Mouse (Mus musculus): ENCODE measurements around the gene Mei1.

The Mei1 gene

DNA sequence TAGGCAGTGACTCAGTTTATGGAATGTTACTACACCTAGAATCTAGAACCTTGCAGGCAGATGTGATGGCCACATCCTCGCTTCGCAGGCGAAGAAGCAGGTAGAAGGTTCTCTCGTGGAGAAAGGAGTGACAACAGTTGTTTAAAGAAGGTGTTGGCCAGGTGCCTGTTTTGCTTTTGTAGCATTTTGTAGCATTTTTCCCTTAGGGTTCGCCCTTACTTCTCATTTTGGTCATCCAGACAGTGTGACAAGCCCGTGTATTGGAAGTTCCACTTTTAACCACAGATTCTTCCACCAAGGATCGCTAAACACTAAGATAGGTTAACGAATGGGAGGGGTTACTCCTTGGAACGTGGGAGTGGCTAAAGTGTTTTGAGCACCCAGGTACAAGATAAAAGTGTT is 78.7 kb downstream of the Mei1 start:
- H3K4me1 ChIP-seq (replicated peaks; ENCODE audit: low read depth, low read length), result peaks cover 85% of the 10 kb centered on the region
- H3K9me3 ChIP-seq (ENCODE audit: low read length), result peaks cover 4% of the 10 kb centered on the region; the same call in 1 of the 2 replicates
- peak overlapping the region; percentile 96 for H3K4me3 ChIP-seq (replicated peaks; ENCODE audit: low read length)
- no peaks in the 10 kb centered on the region for H3K27me3 ChIP-seq (ENCODE audit: insufficient read depth, low read length)
- TF ChIP-seq POU5F1 (IDR thresholded peaks at IDR 0.05; ENCODE audit: borderline replicate concordance, low read length) (no peak), NANOG (IDR thresholded peaks at IDR 0.05; ENCODE audit: borderline replicate concordance, low read length) (no peak), CTCF (conservative IDR thresholded peaks at IDR 0.05; ENCODE audit: low read length) (no peak)
- H3K36me3 ChIP-seq (ENCODE audit: insufficient read depth, low read length), result peaks cover 41% of the 10 kb centered on the region

GRCm38 (mm10) chr15:82150042-82150441 is 80.2 kb downstream of the Mei1 start:
- peaks cover 86% of the 10 kb centered on the region for H3K4me1 ChIP-seq (replicated peaks; ENCODE audit: low read depth, low read length)
- no peak overlapping the region for H3K4me3 ChIP-seq (replicated peaks; ENCODE audit: low read length)
- H3K27me3 ChIP-seq (ENCODE audit: insufficient read depth, low read length), result no peaks in the 10 kb centered on the region
- no peak for TF ChIP-seq NANOG (IDR thresholded peaks at IDR 0.05; ENCODE audit: borderline replicate concordance, low read length)
- no peak for TF ChIP-seq POU5F1 (IDR thresholded peaks at IDR 0.05; ENCODE audit: borderline replicate concordance, low read length)
- no peak for TF ChIP-seq CTCF (conservative IDR thresholded peaks at IDR 0.05; ENCODE audit: low read length)
- peaks cover 56% of the 10 kb centered on the region for H3K36me3 ChIP-seq (ENCODE audit: insufficient read depth, low read length)
- peaks cover 4% of the 10 kb centered on the region; the same call in 1 of the 2 replicates for H3K9me3 ChIP-seq (ENCODE audit: low read length)

GRCm38 (mm10) chr15:82151176-82151575 is 81.4 kb downstream of the Mei1 start:
- H3K27me3 ChIP-seq (ENCODE audit: insufficient read depth, low read length), result no peaks in the 10 kb centered on the region
- no peak overlapping the region for H3K4me3 ChIP-seq (replicated peaks; ENCODE audit: low read length)
- H3K4me1 ChIP-seq (replicated peaks; ENCODE audit: low read depth, low read length), result peaks cover 86% of the 10 kb centered on the region
- peaks cover 61% of the 10 kb centered on the region for H3K36me3 ChIP-seq (ENCODE audit: insufficient read depth, low read length)
- TF ChIP-seq NANOG (IDR thresholded peaks at IDR 0.05; ENCODE audit: borderline replicate concordance, low read length) (no peak), CTCF (conservative IDR thresholded peaks at IDR 0.05; ENCODE audit: low read length) (no peak), POU5F1 (IDR thresholded peaks at IDR 0.05; ENCODE audit: borderline replicate concordance, low read length) (no peak)
- H3K9me3 ChIP-seq (ENCODE audit: low read length), result peaks cover 4% of the 10 kb centered on the region; the same call in 1 of the 2 replicates

DNA sequence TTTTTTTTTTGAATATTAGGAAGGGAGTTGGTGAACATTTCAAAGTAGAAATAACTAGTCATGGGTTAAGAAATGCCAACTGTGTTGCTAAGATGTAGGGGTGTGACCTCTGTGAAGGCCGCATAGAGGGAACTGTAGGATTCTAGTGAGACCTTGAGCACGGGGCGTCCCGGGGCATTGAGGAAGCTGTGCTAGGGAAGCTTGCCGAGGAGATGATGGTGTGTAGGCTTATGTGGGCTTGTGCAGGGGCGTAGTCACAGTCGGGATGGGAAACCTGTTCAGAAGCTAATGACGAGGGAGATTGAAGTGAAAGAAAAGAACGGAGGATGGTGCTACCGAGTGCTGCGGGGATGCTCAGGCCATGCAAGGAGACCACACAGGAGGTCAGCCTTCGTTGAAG is 82.2 kb downstream of the Mei1 start:
- Histone ChIP-seq H3K4me1 (replicated peaks; ENCODE audit: low read depth, low read length) (peaks cover 91% of the 10 kb centered on the region), H3K27me3 (ENCODE audit: insufficient read depth, low read length) (no peaks in the 10 kb centered on the region), H3K4me3 (replicated peaks; ENCODE audit: low read length) (0 out of 2 replicates have a peak overlapping the region, but pooled peaks have one; percentile 3), H3K9me3 (ENCODE audit: low read length) (peaks cover 4% of the 10 kb centered on the region; the same call in 1 of the 2 replicates), H3K36me3 (ENCODE audit: insufficient read depth, low read length) (peaks cover 67% of the 10 kb centered on the region)
- no peak for TF ChIP-seq NANOG (IDR thresholded peaks at IDR 0.05; ENCODE audit: borderline replicate concordance, low read length)
- TF ChIP-seq CTCF (conservative IDR thresholded peaks at IDR 0.05; ENCODE audit: low read length), result no peak
- no peak for TF ChIP-seq POU5F1 (IDR thresholded peaks at IDR 0.05; ENCODE audit: borderline replicate concordance, low read length)

DNA sequence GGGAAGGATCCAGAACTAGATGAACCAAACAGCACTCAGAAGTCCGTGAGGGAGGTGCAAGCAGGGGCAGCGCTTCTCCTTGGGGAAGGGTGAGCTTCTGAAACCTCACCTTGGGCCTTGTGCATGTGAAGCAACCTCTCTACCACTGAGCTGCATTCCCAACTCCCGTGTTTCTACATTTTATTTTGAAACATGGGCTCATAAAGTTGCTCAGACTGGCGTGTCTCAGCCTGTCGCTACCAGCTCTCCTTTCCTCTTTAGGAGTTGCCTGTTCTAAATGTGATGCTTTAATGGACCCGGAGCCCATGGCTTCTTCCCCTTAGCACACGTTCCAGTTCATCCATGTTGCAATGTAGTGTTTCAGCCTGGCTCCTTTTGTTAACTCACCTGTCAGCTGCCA is 82.6 kb downstream of the Mei1 start:
- peaks cover 70% of the 10 kb centered on the region for H3K36me3 ChIP-seq (ENCODE audit: insufficient read depth, low read length)
- no peaks in the 10 kb centered on the region for H3K27me3 ChIP-seq (ENCODE audit: insufficient read depth, low read length)
- peaks cover 4% of the 10 kb centered on the region; the same call in 1 of the 2 replicates for H3K9me3 ChIP-seq (ENCODE audit: low read length)
- no peak for TF ChIP-seq POU5F1 (IDR thresholded peaks at IDR 0.05; ENCODE audit: borderline replicate concordance, low read length)
- no peak for TF ChIP-seq NANOG (IDR thresholded peaks at IDR 0.05; ENCODE audit: borderline replicate concordance, low read length)
- TF ChIP-seq CTCF (conservative IDR thresholded peaks at IDR 0.05; ENCODE audit: low read length), result no peak
- H3K4me1 ChIP-seq (replicated peaks; ENCODE audit: low read depth, low read length), result peaks cover 94% of the 10 kb centered on the region
- H3K4me3 ChIP-seq (replicated peaks; ENCODE audit: low read length), result 0 out of 2 replicates have a peak overlapping the region, but pooled peaks have one; percentile 3

DNA sequence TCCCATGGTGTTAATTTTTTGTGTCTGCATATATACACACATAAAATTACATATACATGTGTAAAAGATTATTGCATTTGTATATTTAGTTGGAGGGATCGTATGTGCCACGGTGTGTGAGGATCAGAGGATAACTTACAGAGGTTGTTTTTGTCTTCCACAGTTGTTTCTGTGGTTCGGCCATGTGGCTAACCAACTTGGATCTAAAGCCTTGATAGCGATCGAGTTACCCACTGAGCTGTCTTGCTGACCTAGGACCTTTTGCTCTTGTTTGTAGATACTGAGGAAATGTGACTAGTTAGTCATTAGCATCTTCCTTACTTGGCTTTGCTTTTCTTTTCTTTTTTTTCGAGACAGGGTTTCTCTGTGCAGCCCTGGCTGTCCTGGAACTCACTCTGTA is 86.5 kb downstream of the Mei1 start:
- TF ChIP-seq POU5F1 (IDR thresholded peaks at IDR 0.05; ENCODE audit: borderline replicate concordance, low read length) (no peak), CTCF (conservative IDR thresholded peaks at IDR 0.05; ENCODE audit: low read length) (no peak), NANOG (IDR thresholded peaks at IDR 0.05; ENCODE audit: borderline replicate concordance, low read length) (no peak)
- peaks cover 74% of the 10 kb centered on the region for H3K36me3 ChIP-seq (ENCODE audit: insufficient read depth, low read length)
- peaks cover 99% of the 10 kb centered on the region for H3K4me1 ChIP-seq (replicated peaks; ENCODE audit: low read depth, low read length)
- H3K27me3 ChIP-seq (ENCODE audit: insufficient read depth, low read length), result no peaks in the 10 kb centered on the region
- no peak overlapping the region for H3K4me3 ChIP-seq (replicated peaks; ENCODE audit: low read length)
- no peaks in the 10 kb centered on the region for H3K9me3 ChIP-seq (ENCODE audit: low read length)

- H3K27me3 ChIP-seq (ENCODE audit: insufficient read depth, low read length), result no peaks in the 10 kb centered on the region
- peaks cover 73% of the 10 kb centered on the region for H3K36me3 ChIP-seq (ENCODE audit: insufficient read depth, low read length)
- peaks cover 99% of the 10 kb centered on the region for H3K4me1 ChIP-seq (replicated peaks; ENCODE audit: low read depth, low read length)
- H3K9me3 ChIP-seq (ENCODE audit: low read length), result no peaks in the 10 kb centered on the region
- H3K4me3 ChIP-seq (replicated peaks; ENCODE audit: low read length), result no peak overlapping the region
- TF ChIP-seq NANOG (IDR thresholded peaks at IDR 0.05; ENCODE audit: borderline replicate concordance, low read length) (no peak), POU5F1 (IDR thresholded peaks at IDR 0.05; ENCODE audit: borderline replicate concordance, low read length) (no peak), CTCF (conservative IDR thresholded peaks at IDR 0.05; ENCODE audit: low read length) (no peak)
Measured at GRCm38 (mm10) chr15:82156902-82157301, 87.1 kb downstream of the Mei1 start.

DNA sequence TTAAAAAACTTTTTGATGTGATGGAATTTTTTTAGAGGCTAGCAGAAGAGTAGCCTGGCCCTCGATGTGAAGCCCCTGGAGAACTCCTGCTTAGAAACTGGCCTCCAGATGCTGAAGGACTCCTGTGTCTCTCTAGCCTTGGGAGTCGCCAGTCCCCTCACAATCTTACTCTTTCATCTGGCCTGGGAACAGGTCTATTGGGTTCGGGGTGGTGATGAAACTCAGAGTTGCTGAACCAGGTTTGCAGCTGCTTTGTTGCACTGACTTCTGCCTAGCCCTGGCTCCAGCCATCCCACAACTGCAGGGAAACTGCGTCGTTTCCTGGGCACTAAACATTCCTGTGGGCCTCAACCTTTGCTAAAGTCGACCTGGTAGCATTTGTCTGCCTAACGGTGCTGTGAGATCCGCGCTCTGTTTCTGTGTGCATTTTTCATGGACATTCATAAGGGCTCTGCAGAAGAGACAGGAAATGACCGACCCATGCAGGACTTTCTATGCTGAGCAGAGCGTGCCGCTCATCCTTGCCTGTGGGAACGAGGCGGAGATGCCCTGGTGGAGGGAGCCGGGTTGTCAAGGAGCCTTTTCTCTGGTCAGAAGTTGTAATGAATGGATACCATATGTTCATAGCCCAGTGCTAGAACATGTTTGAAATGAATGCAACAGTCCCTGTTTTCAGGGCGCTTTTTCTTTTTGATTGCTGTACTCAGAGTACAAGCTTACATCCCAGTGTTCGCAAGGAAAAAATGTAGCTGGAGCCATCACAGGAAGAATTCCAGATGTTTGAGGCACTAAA is 88.6 kb downstream of the Mei1 start:
- H3K9me3 ChIP-seq (ENCODE audit: low read length), result no peaks in the 10 kb centered on the region
- TF ChIP-seq POU5F1 (IDR thresholded peaks at IDR 0.05; ENCODE audit: borderline replicate concordance, low read length), result no peak
- no peak for TF ChIP-seq NANOG (IDR thresholded peaks at IDR 0.05; ENCODE audit: borderline replicate concordance, low read length)
- TF ChIP-seq CTCF (conservative IDR thresholded peaks at IDR 0.05; ENCODE audit: low read length), result no peak
- H3K4me1 ChIP-seq (replicated peaks; ENCODE audit: low read depth, low read length), result peaks cover 98% of the 10 kb centered on the region
- peak overlapping the region; percentile 41 for H3K4me3 ChIP-seq (replicated peaks; ENCODE audit: low read length)
- H3K36me3 ChIP-seq (ENCODE audit: insufficient read depth, low read length), result peaks cover 67% of the 10 kb centered on the region
- no peaks in the 10 kb centered on the region for H3K27me3 ChIP-seq (ENCODE audit: insufficient read depth, low read length)

Data from E14TG2a.4 (cell line).